Mouse (Mus musculus) stomach, postnatal 0 days (tissue): ENCODE data around the gene Shkbp1.

Experiments
- CTCF ChIP-seq: IDR thresholded peaks from 2 replicates; pipeline ENCODE4 v1.5.1; 2016; ENCODE audit warnings: antibody characterized with exemption, low read depth, mild to moderate bottlenecking, moderate library complexity
- EP300 ChIP-seq: optimal IDR thresholded peaks from 2 replicates; pipeline ENCODE3; 2016; ENCODE audit warnings: antibody characterized with exemption

DNA sequence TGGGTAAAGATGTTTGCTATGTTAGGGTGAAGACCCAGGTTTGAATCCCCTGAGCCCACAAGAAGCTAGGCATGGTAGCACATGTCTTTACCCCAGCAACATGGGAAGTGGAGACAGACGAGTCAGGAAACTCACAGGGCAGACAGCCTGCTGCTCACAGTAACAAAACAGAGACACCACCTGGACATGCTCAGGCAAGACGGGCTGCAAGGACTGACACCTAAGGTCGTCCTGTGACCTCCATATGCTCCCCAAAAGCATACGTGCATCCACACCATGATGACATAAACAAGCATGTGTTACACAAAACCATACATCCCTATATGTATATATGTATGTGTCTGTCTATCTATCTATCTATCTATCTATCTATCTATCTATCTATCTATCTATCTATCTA is 25.7 kb upstream of the Shkbp1 start:
- TF ChIP-seq CTCF, result no peak
- no peak for TF ChIP-seq EP300
